Mouse (Mus musculus) urinary bladder, postnatal 4 days (tissue): ENCODE data around the gene Deup1.

Experiments
- DNase-seq, 2 experiments: peaks; one replicate each; pipeline ENCODE4 v3.0.0; 2021 to 2022; ENCODE audit warnings: low spot score in 2 of 2

Gene Deup1

DNA sequence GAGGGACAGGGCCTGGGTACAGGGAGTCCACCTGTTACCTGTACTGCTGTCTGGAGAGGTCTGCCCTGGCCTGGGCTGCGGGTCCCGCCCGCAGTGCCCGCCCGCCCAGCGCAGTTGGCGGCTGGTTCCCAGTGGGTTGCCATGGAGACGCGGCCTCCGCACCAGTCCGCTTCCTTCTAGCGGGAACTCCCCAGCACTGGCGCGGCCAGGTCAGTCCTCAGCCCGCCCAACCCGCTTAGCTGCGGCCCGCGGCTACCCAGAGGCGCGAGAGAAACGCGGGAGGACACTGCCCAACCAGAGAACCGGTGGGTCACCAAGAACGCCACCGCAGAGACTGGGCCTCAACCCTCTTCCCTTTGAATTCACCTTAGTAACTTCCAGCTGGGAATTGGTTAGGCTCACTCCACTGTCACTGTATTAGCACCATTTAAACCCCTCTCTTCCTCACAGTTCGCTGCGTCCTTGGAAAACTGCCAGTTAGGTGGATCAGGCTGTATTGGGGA is at the start of gene Deup1:
Deup1 (minus strand) TSS at position 149 of the 503 bp plus-strand sequence.
- peak in 1 of 2 experiments; percentile 63 for DNase-seq

DNA sequence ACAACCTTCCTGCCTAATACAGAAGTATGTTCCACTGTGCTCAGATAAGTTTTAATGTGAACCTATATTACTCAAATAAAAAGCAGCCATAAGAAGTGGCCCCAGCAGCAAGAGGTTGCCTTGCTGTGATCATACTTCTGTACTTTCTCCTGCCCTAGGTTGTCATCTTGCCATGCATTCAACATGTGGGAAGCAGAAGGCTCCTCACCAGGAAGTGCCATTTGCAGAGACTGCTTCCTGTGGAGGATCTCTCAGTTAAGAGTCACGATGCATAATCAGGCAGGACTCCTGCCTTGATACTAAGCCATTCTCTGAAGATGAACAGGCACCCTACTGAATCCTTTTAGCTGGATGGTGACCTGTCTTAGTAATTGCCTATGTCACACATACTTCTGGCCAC is 44.5 kb upstream of the Deup1 start:
- no peak for DNase-seq

DNA sequence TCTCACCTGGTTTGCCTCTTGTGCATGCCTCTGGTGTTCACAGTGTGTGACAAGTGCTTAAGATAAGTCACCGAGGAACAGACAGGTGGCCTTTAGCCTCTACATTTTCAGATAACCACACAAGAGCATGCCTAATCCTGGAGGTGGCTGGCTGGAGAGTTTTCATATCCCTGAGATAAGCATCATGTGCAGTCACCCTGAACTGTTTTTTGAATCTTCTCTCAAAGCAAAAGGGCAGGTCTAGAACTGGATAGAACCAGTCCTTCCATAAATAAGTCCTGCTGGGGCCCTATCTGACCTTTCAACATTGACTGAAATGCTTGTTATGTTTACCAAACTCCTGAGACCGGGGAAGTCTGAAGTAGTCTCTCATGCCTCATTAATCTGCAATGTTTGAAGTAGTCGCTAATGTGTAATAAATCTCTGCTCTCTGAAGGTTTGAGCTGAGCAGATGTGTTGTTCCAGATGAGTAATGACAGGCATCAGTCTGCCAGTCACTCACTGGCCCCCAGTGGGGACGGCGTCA is 42.3 kb upstream of the Deup1 start:
- no peak for DNase-seq

DNA sequence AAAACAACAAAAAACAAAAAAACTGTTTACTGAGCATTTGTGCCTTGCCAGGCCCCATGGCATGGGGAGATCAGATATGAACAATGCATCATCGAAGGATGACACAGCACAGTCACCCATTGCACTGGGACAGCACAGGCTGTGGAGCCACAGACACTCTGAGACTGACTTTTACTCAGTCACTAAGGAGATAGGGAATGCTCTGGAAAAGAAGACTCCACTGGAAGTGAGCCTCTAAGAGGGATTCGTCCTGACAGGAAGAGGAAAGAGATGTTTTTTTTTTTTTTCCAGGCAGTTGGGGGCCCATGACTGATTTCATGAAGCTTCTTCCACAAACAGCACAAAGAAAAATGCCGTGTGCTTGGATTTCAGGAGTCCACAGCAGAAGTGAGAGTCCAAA is 41.7 kb upstream of the Deup1 start:
- DNase-seq, result no peak

DNA sequence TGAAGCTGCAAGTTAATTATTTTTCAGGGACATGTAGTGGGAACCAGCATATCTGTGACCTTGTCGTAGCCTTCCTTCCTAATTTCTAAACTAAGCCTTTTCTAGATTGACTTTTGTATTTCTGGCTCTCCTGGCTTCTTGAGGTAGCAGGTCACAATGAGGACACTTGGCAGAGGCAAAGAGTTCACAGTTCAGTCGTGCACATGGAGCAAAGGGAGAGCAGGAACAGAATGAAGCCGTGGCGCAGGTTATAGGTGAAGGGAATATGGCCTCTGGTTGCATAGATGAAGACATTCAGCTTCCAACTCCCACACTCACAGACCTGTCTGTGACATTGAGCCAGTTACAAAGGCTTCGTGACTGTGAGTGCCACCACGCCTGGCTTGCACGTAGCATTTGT is 36.9 kb upstream of the Deup1 start:
- no peak for DNase-seq

DNA sequence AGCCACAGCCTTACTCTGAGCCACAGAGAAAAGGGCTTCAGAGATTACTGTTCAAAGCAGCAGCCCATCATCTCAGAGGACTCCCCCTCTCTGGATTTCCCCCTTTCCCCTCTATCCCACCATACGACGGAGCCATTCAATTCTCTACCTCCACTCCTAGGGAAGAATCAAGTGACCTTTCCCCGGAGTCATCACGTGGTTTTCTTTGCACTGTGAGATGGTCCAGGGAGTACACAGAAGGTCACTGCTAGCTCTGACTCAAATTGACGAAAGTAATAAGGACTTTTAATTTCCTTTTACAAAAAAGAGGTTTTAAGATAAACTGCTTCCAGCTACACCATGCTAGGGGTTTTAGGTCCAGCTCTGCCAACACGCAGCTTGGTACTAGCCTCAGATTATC is 31.3 kb upstream of the Deup1 start:
- no peak for DNase-seq

DNA sequence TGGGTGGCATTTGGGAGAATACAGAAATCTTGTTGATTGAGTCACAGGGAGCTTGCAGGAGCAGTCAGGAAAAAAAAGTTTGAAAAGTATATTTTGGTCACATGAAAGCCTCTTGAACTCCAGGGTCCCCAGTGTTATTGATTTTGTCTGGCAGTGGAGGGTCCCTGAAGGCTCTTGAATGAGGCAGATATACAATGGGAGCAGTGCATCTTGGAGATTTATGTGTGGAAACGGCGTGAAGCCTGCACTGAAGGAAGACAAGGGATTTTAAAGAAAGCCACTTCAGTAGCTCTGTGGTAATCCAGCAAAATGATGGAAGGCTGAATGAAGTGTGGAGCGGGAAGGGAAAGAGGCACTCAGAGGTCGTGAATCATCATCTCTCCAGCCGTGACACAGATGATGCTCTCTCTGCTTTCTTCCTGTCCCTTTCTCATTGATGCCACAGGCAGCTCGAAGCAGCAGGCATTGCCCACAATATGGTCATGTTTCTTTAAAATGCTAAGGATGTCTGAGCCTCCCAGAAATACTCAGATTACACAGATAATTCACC is 30.6 kb upstream of the Deup1 start:
- DNase-seq, result no peak

DNA sequence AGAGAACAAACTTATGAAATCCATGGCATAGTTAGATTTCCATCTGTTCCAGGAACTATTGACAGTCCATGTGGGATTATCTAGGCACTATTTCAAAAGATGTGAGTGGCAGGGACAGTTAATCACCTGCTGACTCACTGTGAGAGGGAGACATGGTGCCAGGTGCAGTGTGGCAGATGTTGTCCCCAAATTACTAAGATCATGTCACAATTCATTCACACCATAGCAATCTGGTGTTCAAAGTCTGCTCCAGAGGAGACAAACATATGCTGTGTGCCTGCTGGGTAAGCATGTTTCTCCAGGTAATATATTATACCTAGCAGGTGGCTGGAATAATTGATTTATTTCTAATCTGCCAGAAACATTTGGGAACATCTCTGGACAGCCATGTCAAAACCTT is 25.3 kb upstream of the Deup1 start:
- no peak for DNase-seq

DNA sequence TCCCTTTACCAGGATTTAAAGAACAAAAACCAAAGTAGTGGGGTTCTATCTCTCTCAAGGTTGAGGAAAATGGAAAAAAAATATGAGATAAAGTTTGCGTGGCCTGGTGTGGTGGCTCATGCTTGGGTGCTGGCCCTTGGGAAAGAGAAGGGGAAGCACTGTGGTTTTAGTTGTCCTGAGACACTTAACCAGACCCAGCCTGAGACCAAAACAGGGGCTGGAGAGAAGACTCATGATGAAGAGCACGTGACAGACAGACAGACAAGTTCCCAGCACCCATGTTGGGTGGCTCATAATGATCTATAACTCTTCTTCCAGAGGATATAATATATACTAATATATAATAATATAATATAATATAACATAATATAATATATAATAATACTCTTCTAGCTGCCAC is 22.2 kb upstream of the Deup1 start:
- no peak for DNase-seq

DNA sequence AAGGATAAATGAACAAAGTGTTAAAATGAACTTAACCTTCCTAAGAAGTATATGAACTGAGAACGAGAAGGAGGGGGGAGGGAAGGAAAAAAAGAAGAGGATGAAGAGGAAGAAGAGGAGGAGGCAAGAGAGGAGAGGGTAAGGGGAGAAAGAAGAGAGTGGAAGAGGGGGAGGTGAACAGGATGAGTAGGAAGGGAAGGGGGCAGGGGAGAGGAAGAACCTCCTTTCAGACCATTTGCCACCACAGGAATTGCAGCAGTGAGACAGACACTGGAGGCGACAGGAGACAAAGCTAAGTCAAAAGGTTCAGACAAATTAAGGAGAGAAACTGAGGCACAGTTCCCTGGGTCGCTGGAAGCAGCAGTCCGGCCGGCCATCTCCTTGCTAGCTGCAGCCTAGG is 349 bp downstream of the Deup1 start:
- DNase-seq, result no peak

DNA sequence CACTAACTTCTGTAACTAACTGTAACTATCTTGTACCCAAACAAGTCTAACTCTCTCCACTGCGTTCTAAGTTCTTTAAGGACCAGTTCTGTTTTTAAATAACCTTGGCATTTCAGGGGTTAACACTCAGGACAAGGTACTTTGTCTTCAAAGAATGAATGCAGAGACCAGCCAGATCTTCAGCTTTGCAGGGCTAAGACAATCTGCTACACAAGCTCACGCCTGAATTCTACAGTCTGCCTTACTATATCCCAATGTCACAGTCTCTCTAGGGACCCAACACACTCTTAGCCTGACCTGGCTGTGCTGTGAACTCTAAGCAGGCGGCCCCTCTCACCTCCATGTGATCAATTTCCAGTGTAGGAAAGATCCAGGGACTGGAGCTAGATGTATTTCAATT is 3.0 kb downstream of the Deup1 start:
- peak in 1 of 2 experiments; percentile 44 for DNase-seq

DNA sequence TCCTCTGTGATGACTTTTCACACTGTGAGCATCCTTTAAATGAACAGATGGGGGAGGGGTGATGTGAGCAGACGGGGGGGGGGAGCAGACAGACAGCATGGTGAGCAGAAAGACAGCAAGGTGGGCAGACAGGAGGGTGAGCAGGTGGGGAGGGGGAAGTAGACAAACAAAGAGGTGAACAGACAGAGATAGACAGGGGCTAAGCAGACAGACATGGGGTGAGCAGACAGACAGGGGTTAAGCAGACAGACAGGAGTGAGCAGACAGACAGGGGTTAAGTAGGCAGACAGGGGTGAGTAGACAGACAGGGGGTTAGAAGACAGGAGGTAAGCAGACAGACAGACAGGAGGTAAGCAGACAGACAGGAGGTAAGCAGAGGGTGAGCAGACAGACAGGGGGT is 8.0 kb downstream of the Deup1 start:
- DNase-seq, result peak in 1 of 2 experiments; percentile 12

DNA sequence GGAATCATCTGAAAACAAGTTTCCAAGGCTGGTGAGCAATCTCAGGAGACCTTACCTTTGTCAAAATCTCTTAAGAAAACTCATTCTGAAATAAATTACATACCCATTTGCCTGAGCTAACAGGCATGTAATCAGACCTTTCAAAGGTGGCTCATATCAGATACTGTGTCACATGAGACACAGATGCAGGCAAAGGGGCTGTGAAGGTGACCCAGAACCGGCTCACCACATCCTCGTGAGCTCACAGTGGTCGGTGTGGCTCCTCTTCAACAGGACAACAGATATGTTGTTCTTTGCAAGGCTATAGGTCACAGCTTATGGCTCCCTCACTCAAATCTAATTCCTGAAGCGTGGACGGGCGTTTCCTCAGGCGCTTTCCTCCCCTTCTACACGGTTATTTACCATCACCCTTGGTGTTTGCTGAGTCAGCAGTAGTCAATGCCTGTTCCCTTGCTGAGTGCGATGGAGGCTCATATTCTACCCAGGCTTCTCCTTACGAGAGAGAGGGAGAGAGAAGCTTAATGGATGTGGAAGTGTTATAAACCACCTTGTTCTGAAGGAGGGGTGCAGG is 8.6 kb downstream of the Deup1 start:
- peak in 1 of 2 experiments; percentile 22 for DNase-seq

DNA sequence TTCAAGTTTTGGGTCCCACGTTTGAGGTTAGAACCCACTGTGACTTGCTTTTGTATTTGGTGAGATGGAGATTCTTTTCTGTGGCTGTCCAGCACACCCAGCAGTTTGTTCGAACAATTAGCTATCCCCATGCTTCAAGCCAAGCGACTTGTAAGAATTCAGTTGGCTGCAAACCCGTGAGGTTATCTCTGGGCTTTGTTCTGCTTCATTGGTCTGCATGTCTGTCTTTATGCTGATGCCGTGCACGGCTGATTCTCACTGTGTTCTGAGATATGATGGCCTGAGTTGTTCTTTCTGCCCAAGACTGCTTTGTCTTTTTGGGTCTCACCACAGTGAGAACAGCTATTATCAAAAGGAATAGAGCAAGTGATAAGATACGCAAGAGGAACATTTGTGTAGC is 10.7 kb downstream of the Deup1 start:
- peak in 1 of 2 experiments; percentile 17 for DNase-seq

DNA sequence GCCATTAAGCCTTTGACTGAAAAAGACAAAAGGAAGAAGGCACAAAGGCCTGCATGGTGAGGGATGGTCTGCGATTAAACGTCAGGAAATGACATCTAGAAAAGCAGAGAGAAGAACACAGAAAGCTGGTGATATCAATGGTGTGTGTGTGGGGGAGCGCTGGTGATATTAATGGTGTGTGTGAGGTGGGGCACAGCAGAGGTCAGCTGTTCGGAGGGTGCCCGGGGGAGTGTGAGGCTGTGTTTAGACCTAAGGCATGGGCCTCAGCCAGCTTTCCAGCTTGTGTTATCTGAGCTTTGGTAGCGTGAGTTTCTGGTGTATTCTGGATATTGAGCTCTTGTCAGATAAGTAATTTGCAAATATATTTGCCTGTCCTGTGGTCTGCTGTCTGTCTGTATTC is 11.3 kb downstream of the Deup1 start:
- DNase-seq, result peak in 1 of 2 experiments; percentile 23

DNA sequence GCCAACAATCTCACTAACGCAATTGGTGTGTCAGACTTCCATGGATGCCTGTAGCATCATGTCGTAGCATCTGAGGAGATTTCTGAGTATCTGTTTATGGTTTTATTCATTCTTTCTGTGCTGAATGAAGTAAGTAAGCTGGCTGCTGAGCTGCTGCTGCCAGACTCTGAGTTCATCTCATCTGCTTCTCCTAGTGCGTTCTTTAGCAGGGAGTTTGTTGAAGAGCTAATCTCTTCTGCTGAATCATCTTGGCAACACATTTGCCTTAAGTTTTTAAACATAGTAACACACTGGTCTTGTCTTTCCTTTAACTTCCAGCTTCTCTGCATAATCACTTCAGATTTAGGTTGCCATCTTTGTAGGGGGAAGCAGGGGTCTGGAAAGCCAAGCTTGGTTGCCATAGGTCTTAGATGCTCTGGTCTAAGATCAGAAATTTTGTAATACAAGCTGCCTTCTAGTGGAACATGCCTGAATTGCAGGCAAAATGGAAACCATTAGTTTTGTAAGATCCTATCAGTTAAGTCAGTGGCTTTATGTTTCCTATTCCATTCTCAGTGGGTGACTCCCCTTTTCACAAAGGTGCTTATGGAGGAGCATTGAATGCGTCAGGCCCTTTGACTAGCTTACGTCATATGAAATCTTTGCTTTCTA is 18.3 kb downstream of the Deup1 start:
- no peak for DNase-seq

DNA sequence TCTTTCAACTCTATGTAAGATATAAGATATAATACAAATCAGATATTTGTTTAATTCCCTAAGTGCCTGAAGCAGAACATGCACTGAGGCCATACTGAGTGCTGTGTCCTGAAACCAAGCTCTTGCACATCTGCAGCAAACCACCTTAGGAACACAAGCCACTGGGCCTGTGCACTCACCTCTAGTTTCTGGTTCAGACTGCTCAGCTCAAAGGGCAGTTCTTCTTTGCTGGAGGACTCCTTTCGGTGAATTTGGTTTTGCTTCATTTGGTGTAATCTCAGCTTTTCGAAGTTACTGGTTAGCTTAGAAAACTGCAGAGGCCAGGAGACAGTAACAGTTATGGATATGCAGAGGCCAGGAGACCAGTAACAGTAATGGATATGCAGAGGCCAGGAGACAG is 20.1 kb downstream of the Deup1 start:
- DNase-seq, result no peak

DNA sequence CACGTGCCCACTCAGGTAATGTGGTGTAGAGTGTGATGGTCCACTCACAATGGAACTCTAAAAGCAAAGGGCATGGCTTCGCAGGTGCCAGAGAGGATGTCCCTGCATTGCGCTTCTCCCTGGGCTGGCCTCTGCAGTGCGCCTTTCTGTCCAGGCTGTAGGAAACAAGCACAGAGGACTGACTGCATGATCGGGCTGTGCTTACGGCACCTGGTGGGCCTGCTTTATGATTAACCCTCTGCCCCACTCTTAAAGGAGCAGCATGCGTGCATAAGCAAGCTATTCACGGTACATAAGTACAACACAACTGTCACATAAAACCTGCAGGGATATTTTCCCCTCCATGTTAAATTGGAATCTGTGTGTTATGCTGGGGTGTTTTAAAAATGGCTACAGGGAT is 24.6 kb downstream of the Deup1 start:
- no peak for DNase-seq

DNA sequence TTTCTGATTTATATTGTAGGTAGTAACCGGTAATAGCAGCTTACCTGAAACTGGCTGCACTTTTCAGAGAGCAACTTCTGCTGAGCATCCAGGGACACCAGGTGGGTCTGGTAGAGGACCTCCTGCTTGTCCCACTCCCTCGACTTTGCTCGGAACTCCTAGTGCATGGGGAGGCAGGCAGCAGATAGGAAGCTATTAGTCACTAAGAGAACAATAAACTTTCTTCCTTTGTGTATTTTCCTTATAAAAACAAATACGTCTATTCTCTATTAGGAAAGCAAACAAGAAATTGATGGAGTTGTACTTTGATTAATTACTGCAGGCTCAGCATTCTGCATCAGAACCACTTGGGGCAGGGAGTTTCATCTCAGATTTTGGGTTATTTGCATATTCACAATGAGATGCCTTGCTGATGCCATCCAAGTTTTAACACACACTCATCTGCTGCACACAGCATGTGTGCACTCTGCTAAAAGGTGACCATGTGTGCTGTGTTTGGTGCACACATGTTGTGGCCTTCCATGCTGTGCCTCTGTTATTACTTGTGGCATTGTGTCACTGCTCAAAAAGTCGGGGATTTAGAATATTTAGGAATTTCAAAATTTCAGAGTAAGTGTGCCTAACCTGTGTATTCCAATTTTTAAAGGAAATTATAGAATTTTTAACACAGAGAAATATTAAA is 26.7 kb downstream of the Deup1 start:
- no peak for DNase-seq

DNA sequence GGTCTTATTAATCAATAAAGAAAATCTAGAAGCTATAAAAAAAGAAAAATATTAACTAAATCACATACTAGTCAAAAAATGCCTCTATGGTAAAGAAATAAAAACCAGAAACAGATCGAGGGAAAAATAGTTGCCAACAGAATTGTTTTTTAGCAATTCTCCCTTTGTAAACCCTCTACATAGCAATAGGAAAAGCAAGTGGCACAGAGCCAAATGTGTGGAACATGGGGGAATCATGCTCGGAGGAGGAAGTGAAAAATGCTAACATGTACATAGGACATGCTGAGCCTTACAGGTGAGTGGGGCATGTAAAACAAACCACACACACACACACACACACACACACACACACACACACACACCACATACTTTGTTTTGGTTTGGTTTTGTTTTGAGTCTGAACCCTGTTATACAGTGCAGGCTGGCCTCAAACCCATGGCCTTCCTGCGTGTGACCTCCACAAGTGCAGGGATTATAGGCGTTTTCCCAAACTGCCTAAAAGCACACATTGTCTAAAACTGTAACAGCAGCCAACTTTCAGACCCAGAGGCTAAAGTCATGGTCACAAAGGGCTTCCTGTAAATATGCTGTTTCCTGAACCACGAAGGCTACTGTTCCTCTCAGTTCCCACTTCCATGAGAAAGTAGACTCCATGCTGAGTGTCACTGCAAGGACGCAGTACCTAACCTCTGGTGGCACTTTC is 27.4 kb downstream of the Deup1 start:
- no peak for DNase-seq

DNA sequence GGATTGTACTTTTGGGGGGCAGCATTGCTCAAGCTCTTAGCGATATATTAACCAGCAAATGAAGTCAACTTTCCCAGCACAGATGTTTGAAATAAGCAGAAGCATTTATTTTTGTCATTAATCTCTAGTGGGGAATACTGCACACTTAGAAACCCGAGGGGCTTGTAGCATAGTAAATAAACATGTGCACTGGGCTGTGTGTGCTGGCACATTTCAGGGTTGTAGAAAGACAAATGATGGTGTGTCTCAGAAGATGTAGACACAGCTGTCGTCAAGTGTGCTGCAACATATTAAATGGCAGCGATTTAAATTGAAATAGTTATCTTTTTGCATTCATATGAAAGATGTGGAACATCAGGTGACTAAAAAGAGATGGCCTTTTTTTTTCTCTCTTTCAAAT is 31.1 kb downstream of the Deup1 start:
- DNase-seq, result no peak

DNA sequence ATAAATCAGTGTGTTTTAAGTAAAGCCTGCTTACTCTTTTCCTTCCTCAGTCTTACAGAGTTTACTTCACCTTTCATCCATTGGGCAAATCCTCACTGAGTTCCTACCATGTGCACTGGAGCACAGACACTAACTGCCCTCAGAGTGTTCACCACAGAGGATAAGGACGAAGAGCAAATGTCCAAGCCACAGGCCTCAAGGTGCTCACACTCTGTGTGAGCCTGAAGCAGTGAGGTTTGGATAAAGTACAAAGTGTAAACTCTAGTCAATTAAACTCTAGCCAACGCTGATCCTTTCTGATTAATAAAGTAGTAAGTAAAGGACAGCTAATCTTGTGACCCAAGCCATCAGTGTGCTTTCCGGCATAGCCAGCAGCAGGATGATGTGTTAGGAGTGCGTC is 33.6 kb downstream of the Deup1 start:
- no peak for DNase-seq
